Mouse (Mus musculus): ENCODE measurements around the gene Ube2m. TPM values are rescaled to one million over a fixed set of nuclear protein-coding genes. Genes with fewer than 3 reads are reported as not detected.

The Ube2m gene
- total and polyA plus RNA-seq, 2 experiments from 2014 or later = 153 to 320 TPM

DNA sequence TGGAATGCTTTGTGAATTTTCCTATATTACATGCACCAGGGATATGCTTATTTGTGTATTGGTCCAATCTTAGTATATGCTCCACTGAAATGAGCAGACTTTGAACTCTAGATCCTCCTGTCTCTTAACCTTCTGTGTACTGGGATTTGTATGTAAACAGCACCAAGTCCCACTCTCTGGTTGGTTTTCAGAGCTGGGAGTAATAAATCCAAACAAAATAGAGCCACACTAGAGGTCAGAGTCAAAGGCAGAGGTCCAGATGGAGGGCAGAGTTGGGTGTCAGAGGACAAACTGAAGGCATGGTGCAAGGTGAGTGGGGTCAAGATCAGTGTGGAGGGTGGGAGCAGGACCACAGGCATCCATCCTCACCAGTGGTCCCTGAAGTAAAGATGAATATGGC lies 42.2 kb downstream of the Ube2m start:
- DNase-seq (ENCODE audit: low spot score) (no peak), ATAC-seq (no peak)
- H3K4me3 ChIP-seq (ENCODE audit: low read length) = no peak overlapping the region
- no peak overlapping the region for H3K27ac ChIP-seq
- H3K4me1 ChIP-seq (ENCODE audit: insufficient read depth, low read length) = no peaks in the 10 kb centered on the region
- no peak overlapping the region for H3K9ac ChIP-seq (replicated peaks; ENCODE audit: low read length)
- no peaks in the 10 kb centered on the region for H3K36me3 ChIP-seq (ENCODE audit: insufficient read depth, low read length)
- H3K9me3 ChIP-seq (ENCODE audit: low read length) = no peaks in the 10 kb centered on the region
- no peaks in the 10 kb centered on the region for H3K27me3 ChIP-seq (ENCODE audit: insufficient read depth, low read length)
- H3K4me2 ChIP-seq (ENCODE audit: low read depth, low read length) = no peak overlapping the region
- no peak for TF ChIP-seq CTCF (IDR thresholded peaks at IDR 0.05; ENCODE audit: low read depth)

- H3K4me3 ChIP-seq (ENCODE audit: low read length) = no peak overlapping the region
- no peak overlapping the region for H3K4me2 ChIP-seq (ENCODE audit: low read depth, low read length)
- no peak for TF ChIP-seq CTCF (IDR thresholded peaks at IDR 0.05; ENCODE audit: low read depth)
- WGBS = 90% methylated on average over 10 of the region's 10 CpGs
- H3K9ac ChIP-seq (replicated peaks; ENCODE audit: low read length) = no peak overlapping the region
- no peak overlapping the region for H3K27ac ChIP-seq
- H3K4me1 ChIP-seq (ENCODE audit: insufficient read depth, low read length) = no peaks in the 10 kb centered on the region
- H3K9me3 ChIP-seq (ENCODE audit: low read length) = no peaks in the 10 kb centered on the region
- ATAC-seq = no peak
- DNase-seq (ENCODE audit: low spot score) = no peak
- no peaks in the 10 kb centered on the region for H3K36me3 ChIP-seq (ENCODE audit: insufficient read depth, low read length)
- H3K27me3 ChIP-seq (ENCODE audit: insufficient read depth, low read length) = no peaks in the 10 kb centered on the region
Measured at GRCm38 (mm10) chr7:12993148-12993547, 44.9 kb downstream of the Ube2m start.

DNA sequence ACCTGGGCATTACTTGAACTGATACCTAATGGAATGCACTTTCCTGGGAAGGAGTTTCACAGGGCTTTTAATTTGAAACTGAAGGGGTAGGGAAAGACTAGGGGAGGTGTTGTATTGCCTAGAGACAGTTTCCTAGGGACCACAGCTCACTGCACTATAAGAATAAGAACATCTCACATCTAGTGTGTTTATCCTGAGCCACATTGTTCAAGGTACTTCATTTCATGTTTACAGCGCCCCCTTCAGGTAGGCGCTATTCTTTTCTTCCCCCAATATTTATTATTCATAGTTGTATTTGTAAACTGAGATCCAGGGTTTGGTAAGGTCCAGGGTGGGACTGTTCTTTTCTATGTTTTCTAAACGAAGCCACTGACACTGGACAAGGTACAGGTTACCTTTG lies 45.9 kb downstream of the Ube2m start:
- Histone ChIP-seq H3K36me3 (ENCODE audit: insufficient read depth, low read length) (no peaks in the 10 kb centered on the region), H3K9ac (replicated peaks; ENCODE audit: low read length) (no peak overlapping the region), H3K9me3 (ENCODE audit: low read length) (no peaks in the 10 kb centered on the region), H3K27me3 (ENCODE audit: insufficient read depth, low read length) (no peaks in the 10 kb centered on the region), H3K27ac (no peak overlapping the region), H3K4me1 (ENCODE audit: insufficient read depth, low read length) (no peaks in the 10 kb centered on the region), H3K4me3 (ENCODE audit: low read length) (no peak overlapping the region), H3K4me2 (ENCODE audit: low read depth, low read length) (no peak overlapping the region)
- WGBS = 6% methylated on average over 3 of the region's 3 CpGs
- ATAC-seq (no peak), DNase-seq (ENCODE audit: low spot score) (no peak)
- peak; percentile 46 for TF ChIP-seq CTCF (IDR thresholded peaks at IDR 0.05; ENCODE audit: low read depth)

DNA sequence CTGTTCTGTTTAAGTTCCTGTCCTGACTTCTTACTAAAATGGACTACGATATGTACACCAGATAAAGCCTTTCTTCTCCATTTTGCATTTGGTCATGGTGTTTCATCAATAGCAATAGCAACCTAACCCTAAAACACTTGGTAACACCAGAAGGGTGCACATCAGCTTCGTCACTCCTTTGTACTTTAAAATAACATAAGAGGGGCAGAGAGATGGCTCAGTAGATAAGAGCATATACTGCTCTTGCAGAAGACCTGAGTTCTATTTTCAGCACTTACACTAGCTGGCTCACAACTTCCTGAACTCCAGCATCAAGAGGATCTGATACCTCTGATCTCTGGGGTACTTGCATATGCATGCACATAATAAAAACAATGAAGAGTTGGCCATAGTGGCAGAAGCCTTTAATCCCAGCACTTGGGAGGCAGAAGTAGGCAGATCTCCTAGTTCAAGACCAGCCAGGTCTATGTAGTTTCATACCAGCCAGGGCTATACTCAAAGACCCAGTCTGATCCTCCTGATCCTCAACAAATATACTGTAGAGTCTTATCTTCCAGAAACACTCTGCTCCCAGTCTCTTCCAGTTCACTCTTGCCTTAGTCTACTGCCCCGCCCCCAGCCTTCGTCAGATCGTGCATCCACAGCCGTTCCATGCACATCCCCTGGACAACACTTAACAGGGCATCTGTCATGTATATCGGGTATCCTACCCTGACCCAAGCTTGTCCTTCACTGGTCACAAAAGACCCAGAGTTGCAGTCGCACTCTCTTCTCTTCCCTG lies 50.5 kb downstream of the Ube2m start:
- no peak for TF ChIP-seq CTCF (IDR thresholded peaks at IDR 0.05; ENCODE audit: low read depth)
- DNase-seq (ENCODE audit: low spot score) = no peak

GRCm38 (mm10) chr7:12986906-12987305 lies 51.2 kb downstream of the Ube2m start:
- no peak for TF ChIP-seq CTCF (IDR thresholded peaks at IDR 0.05; ENCODE audit: low read depth)
- 87% methylated on average over 8 of the region's 8 CpGs for WGBS
- ATAC-seq = no peak

More for the DNA sequence above, 50.5 kb downstream of the Ube2m start:
- no peak overlapping the region for H3K4me3 ChIP-seq (ENCODE audit: low read length)
- H3K9me3 ChIP-seq (ENCODE audit: low read length) = no peaks in the 10 kb centered on the region
- WGBS = 86% methylated on average over 8 of the region's 8 CpGs
- H3K36me3 ChIP-seq (ENCODE audit: insufficient read depth, low read length) = no peaks in the 10 kb centered on the region
- no peak overlapping the region for H3K9ac ChIP-seq (replicated peaks; ENCODE audit: low read length)
- H3K4me2 ChIP-seq (ENCODE audit: low read depth, low read length) = no peak overlapping the region
- H3K27me3 ChIP-seq (ENCODE audit: insufficient read depth, low read length) = no peaks in the 10 kb centered on the region
- no peak overlapping the region for H3K27ac ChIP-seq
- no peaks in the 10 kb centered on the region for H3K4me1 ChIP-seq (ENCODE audit: insufficient read depth, low read length)
- ATAC-seq = no peak

DNA sequence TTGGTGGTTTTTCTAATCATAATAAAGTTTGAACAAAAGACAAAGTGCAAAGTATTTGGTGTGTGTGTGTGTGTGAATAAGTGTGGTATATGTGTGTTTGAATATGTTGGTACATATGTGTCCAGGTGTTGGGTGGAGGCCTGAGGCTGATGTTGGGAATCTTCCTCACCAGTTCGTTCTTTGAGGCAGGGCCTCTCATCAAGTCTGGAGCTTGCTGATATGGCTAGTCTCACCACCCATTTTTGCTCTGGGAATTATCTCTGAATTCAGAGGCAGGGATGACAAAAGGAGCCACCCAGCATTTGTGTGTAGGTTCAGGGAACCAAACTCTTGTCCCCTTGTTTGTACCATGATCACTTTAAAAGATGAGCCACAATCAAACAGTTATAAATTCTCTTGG lies 52.4 kb downstream of the Ube2m start:
- Histone ChIP-seq H3K27ac (no peak overlapping the region), H3K9ac (replicated peaks; ENCODE audit: low read length) (no peak overlapping the region), H3K4me3 (ENCODE audit: low read length) (no peak overlapping the region), H3K4me1 (ENCODE audit: insufficient read depth, low read length) (no peaks in the 10 kb centered on the region), H3K4me2 (ENCODE audit: low read depth, low read length) (no peak overlapping the region), H3K36me3 (ENCODE audit: insufficient read depth, low read length) (no peaks in the 10 kb centered on the region), H3K27me3 (ENCODE audit: insufficient read depth, low read length) (no peaks in the 10 kb centered on the region), H3K9me3 (ENCODE audit: low read length) (no peaks in the 10 kb centered on the region)
- WGBS = 85% methylated on average over 1 of the region's 1 CpGs
- no peak for TF ChIP-seq CTCF (IDR thresholded peaks at IDR 0.05; ENCODE audit: low read depth)
- ATAC-seq (no peak), DNase-seq (ENCODE audit: low spot score) (no peak)

More at GRCm38 (mm10) chr7:12986906-12987305, 51.2 kb downstream of the Ube2m start:
- no peak overlapping the region for H3K4me3 ChIP-seq (ENCODE audit: low read length)
- H3K9ac ChIP-seq (replicated peaks; ENCODE audit: low read length) = no peak overlapping the region
- H3K4me1 ChIP-seq (ENCODE audit: insufficient read depth, low read length) = no peaks in the 10 kb centered on the region
- no peak overlapping the region for H3K4me2 ChIP-seq (ENCODE audit: low read depth, low read length)
- no peak overlapping the region for H3K27ac ChIP-seq
- H3K27me3 ChIP-seq (ENCODE audit: insufficient read depth, low read length) = no peaks in the 10 kb centered on the region
- no peaks in the 10 kb centered on the region for H3K9me3 ChIP-seq (ENCODE audit: low read length)
- no peaks in the 10 kb centered on the region for H3K36me3 ChIP-seq (ENCODE audit: insufficient read depth, low read length)
- no peak for DNase-seq (ENCODE audit: low spot score)

Other genes starting within 250 kb of the Ube2m start
- gene Zscan18, start 234.6 kb downstream of the Ube2m start, total RNA-seq (2014; rRNA removed) = 17.3 and 18.1 TPM in 2 replicates
- 19.6 and 20.0 TPM in 2 replicates for gene Zscan18, start 234.6 kb downstream of the Ube2m start, polyA plus RNA-seq (2015; fragmentation: Nextera tagmentation; extraction: Ambion mirVana)
- 10.7 and 14.8 TPM in 2 replicates for gene Zfp329, start 219.4 kb downstream of the Ube2m start, total RNA-seq (2014; rRNA removed)
- 17.1 and 17.2 TPM in 2 replicates for gene Zfp329, start 219.4 kb downstream of the Ube2m start, polyA plus RNA-seq (2015; fragmentation: Nextera tagmentation; extraction: Ambion mirVana)
- 15.2 and 31.8 TPM in 2 replicates for gene Zfp110, start 203.5 kb downstream of the Ube2m start, total RNA-seq (2014; rRNA removed)
- gene Zfp110, start 203.5 kb downstream of the Ube2m start, polyA plus RNA-seq (2015; fragmentation: Nextera tagmentation; extraction: Ambion mirVana) = 16.6 and 18.1 TPM in 2 replicates
- 7.7 and 10.7 TPM in 2 replicates for gene Zfp128, start 157.1 kb downstream of the Ube2m start, total RNA-seq (2014; rRNA removed)
- gene Zfp128, start 157.1 kb downstream of the Ube2m start, polyA plus RNA-seq (2015; fragmentation: Nextera tagmentation; extraction: Ambion mirVana) = 1.9 and 2.1 TPM in 2 replicates
- gene Zscan22, start 140.5 kb downstream of the Ube2m start, total RNA-seq (2014; rRNA removed) = 7.4 and 7.7 TPM in 2 replicates
- 2.5 and 2.9 TPM in 2 replicates for gene Zscan22, start 140.5 kb downstream of the Ube2m start, polyA plus RNA-seq (2015; fragmentation: Nextera tagmentation; extraction: Ambion mirVana)
- 1,864 and 2,267 TPM in 2 replicates for gene Rps5, start 116.0 kb downstream of the Ube2m start, total RNA-seq (2014; rRNA removed)
- 646 and 658 TPM in 2 replicates for gene Rps5, start 116.0 kb downstream of the Ube2m start, polyA plus RNA-seq (2015; fragmentation: Nextera tagmentation; extraction: Ambion mirVana)
- 2.5 and 3.0 TPM in 2 replicates for gene Rnf225, start 110.9 kb downstream of the Ube2m start, total RNA-seq (2014; rRNA removed)
- gene Rnf225, start 110.9 kb downstream of the Ube2m start, polyA plus RNA-seq (2015; fragmentation: Nextera tagmentation; extraction: Ambion mirVana) = 1.1 TPM in 2 replicates
- 25.5 and 30.1 TPM in 2 replicates for gene Zfp324, start 72.4 kb downstream of the Ube2m start, total RNA-seq (2014; rRNA removed)
- gene Zfp324, start 72.4 kb downstream of the Ube2m start, polyA plus RNA-seq (2015; fragmentation: Nextera tagmentation; extraction: Ambion mirVana) = 6.8 and 7.1 TPM in 2 replicates
- gene Zfp446, start 60.4 kb downstream of the Ube2m start, total RNA-seq (2014; rRNA removed) = 8.9 and 10.9 TPM in 2 replicates
- gene Zfp446, start 60.4 kb downstream of the Ube2m start, polyA plus RNA-seq (2015; fragmentation: Nextera tagmentation; extraction: Ambion mirVana) = 7.6 and 7.9 TPM in 2 replicates
- gene Slc27a5, start 40.1 kb downstream of the Ube2m start, total RNA-seq (2014; rRNA removed) = 1.1 and 1.7 TPM in 2 replicates
- gene Slc27a5, start 40.1 kb downstream of the Ube2m start, polyA plus RNA-seq (2015; fragmentation: Nextera tagmentation; extraction: Ambion mirVana) = 0.29 and 0.30 TPM in 2 replicates
- gene Trim28, start 39.2 kb downstream of the Ube2m start, total RNA-seq (2014; rRNA removed) = 483 and 563 TPM in 2 replicates
- gene Trim28, start 39.2 kb downstream of the Ube2m start, polyA plus RNA-seq (2015; fragmentation: Nextera tagmentation; extraction: Ambion mirVana) = 176 and 184 TPM in 2 replicates
- gene Zbtb45, start 28.2 kb downstream of the Ube2m start, total RNA-seq (2014; rRNA removed) = 41.6 and 47.6 TPM in 2 replicates
- 23.9 and 24.6 TPM in 2 replicates for gene Zbtb45, start 28.2 kb downstream of the Ube2m start, polyA plus RNA-seq (2015; fragmentation: Nextera tagmentation; extraction: Ambion mirVana)
- 59.7 and 68.0 TPM in 2 replicates for gene Chmp2a, start 3.5 kb downstream of the Ube2m start, total RNA-seq (2014; rRNA removed)
- 188 and 202 TPM in 2 replicates for gene Chmp2a, start 3.5 kb downstream of the Ube2m start, polyA plus RNA-seq (2015; fragmentation: Nextera tagmentation; extraction: Ambion mirVana)
- 9.6 and 11.5 TPM in 2 replicates for gene Mzf1, start 16.5 kb upstream of the Ube2m start, total RNA-seq (2014; rRNA removed)
- gene Mzf1, start 16.5 kb upstream of the Ube2m start, polyA plus RNA-seq (2015; fragmentation: Nextera tagmentation; extraction: Ambion mirVana) = 7.7 and 8.7 TPM in 2 replicates
- gene Vmn1r85, start 56.9 kb upstream of the Ube2m start, total RNA-seq (2014; rRNA removed) = 0.43 and 0.58 TPM in 2 replicates
- 0.25 and 0.28 TPM in 2 replicates for gene Vmn1r85, start 56.9 kb upstream of the Ube2m start, polyA plus RNA-seq (2015; fragmentation: Nextera tagmentation; extraction: Ambion mirVana)
- not detected in 2 replicates for gene Vmn1r86, start 81.6 kb upstream of the Ube2m start, total RNA-seq (2014; rRNA removed)
- gene Vmn1r86, start 81.6 kb upstream of the Ube2m start, polyA plus RNA-seq (2015; fragmentation: Nextera tagmentation; extraction: Ambion mirVana) = not detected in 2 replicates
- not detected in 2 replicates for gene Vmn1r87, start 101.9 kb upstream of the Ube2m start, total RNA-seq (2014; rRNA removed)
- not detected in 2 replicates for gene Vmn1r87, start 101.9 kb upstream of the Ube2m start, polyA plus RNA-seq (2015; fragmentation: Nextera tagmentation; extraction: Ambion mirVana)
- gene Vmn1r88, start 121.3 kb upstream of the Ube2m start, total RNA-seq (2014; rRNA removed) = not detected in 2 replicates
- 0.01 TPM in 1 of 2 replicates, not detected in the other for gene Vmn1r88, start 121.3 kb upstream of the Ube2m start, polyA plus RNA-seq (2015; fragmentation: Nextera tagmentation; extraction: Ambion mirVana)
- not detected in 2 replicates for gene Vmn1r89, start 174.7 kb upstream of the Ube2m start, total RNA-seq (2014; rRNA removed)
- not detected in 2 replicates for gene Vmn1r89, start 174.7 kb upstream of the Ube2m start, polyA plus RNA-seq (2015; fragmentation: Nextera tagmentation; extraction: Ambion mirVana)
- gene Lig1, start 239.0 kb upstream of the Ube2m start, total RNA-seq (2014; rRNA removed) = 11.9 TPM in 2 replicates
- gene Lig1, start 239.0 kb upstream of the Ube2m start, polyA plus RNA-seq (2015; fragmentation: Nextera tagmentation; extraction: Ambion mirVana) = 41.7 and 45.4 TPM in 2 replicates
- 7.2 and 7.9 TPM in 2 replicates for gene Zswim9, start 240.4 kb upstream of the Ube2m start, total RNA-seq (2014; rRNA removed)
- 7.3 and 8.6 TPM in 2 replicates for gene Zswim9, start 240.4 kb upstream of the Ube2m start, polyA plus RNA-seq (2015; fragmentation: Nextera tagmentation; extraction: Ambion mirVana)